Mouse (Mus musculus) mesoderm, embryonic 11.5 days (tissue): ENCODE data around the gene Nav2.

ENCODE experiments used
- DNase-seq: peaks from one replicate; pipeline ENCODE4 v3.0.0-alpha.2; 2012; ENCODE audit warnings: low read depth, low spot score

Nav2 gene

DNA sequence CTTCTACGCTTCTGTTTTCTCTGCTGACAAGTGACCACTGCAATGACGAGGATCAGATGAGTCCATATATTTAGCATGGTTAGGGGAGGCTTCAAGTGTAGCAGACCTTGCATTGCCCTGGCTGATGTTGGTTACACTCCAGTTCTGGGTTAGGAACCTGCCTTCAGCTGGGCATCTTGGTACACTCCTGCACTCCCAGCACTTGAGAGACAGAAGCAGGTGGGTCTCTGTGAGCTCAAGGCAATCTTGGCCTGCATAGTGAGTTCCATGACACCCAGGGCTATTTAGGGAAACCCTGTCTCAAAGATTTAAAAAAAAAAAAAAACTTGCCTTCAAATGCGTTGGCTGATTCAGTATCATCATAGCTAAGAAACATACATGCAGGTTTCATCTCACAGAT lies 450.6 kb downstream of the Nav2 start:
- DNase-seq, result no peak

DNA sequence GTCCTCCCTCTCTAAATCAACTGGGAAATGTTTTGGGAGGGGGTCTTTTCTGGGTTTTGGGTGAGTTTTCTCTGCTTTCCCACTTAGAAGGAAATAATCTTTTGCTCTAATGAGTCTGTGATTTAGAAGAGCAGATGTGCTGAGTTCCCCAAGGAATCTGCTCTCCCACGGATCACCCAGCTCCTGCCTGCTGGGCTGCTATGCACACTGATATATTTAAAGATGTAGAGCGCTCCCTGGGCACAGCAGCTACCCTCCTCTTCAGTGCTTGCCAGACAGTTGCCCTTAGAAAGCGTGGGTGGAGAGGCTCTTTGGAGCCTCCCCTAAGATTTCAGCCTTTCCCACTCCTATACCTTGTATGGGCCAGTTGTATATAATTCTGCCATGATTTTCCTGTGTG lies 452.1 kb downstream of the Nav2 start:
- DNase-seq, result no peak

DNA sequence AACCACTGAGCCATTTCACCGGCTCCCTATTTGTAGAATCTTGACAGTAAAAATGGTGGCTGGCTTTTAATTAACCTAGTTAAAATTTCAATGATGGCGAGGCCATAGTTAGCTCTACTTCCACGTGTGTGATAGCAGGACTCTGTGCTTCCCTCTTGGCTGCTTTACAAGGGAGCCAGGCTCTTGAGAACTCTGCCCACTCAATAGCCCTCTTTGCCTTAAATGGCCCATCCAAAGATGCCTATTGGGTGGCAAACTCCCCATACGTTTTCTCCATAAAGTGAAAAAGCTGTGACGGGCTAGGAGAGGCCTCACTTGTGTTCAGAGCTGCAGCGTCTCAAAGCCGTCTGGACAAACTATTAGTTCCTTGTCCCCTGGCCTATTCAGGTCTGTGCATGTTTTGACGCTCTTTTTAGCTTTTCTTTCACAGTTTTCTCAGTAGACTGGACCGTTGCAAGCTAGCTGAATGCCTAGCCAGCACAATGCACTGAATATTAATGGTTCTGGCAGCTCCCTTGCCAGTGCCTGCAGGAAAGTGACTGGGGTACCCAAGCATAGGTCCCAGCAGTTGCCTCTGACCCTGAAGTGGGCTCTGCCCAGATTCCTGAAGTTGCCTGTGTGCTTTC lies 453.1 kb downstream of the Nav2 start:
- DNase-seq, result no peak

DNA sequence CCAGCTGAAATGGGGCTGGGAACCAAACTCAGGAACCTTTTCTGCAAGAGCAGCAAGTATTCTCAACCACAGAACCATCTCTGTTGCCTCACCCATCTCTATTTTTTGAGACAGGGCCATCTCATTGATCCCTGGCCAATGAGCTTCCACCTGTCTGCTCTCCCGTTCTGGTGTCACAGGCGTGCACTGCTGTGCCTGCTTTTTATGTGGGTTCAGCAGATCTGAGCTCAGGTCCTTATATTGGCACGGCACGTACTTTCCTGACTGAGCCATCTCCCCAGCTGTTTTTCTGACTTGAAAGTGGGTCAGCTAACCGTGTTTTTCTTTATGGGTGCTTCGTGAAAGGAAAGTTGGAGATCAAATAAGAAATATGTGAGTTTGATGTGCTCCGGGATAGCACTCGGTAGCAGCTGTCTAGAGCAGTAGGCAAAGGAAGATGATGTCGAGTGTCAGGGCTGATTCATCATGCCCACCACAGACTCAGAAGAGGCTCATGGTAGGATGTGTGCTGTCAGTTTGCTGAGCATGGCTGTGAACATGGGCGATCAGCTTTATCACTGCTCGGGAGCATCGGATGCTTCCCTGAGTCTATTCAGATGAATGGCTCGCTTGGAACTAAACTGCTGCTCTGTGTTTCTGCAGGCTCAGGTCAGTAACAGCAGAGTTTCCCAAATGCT lies 456.1 kb downstream of the Nav2 start:
- DNase-seq, result no peak

DNA sequence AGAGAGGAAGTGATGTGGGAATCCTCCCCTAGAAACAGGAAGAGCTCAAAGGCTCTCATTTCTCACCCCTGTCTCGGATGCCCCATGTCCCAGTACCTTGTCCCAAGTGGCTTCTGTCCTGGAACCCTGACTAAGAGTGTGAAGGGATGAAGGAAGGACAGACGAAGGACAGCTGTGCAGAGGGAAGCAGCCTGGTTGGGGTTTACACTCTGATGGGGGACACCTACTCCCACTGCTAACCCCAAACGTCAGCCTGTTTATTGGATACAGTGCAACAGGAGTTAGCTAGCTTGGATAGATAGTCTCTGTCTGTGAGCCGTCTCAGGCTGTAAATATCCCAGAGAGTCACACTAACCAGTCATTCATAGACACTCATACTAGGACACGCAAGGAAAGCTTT lies 460.1 kb downstream of the Nav2 start:
- no peak for DNase-seq

DNA sequence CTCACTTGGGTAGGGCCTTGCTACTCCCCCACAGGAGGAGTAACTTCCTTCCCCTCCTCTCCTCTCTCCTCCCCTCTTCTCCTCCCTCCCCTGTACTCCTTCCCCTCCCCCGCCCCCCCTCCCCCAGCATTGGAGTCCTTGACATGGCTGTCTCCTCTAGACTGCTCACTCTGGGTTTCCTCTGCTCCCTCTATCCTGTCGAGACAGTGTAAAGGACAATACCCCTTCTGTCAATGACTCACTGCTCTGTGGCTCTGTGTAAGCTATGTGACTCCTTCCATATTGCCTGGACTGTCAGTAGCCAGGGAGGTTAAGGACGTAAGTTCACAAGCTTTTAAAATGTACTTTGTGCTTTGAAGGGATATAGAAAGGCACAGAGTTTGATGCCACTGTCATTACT lies 460.5 kb downstream of the Nav2 start:
- DNase-seq, result no peak

DNA sequence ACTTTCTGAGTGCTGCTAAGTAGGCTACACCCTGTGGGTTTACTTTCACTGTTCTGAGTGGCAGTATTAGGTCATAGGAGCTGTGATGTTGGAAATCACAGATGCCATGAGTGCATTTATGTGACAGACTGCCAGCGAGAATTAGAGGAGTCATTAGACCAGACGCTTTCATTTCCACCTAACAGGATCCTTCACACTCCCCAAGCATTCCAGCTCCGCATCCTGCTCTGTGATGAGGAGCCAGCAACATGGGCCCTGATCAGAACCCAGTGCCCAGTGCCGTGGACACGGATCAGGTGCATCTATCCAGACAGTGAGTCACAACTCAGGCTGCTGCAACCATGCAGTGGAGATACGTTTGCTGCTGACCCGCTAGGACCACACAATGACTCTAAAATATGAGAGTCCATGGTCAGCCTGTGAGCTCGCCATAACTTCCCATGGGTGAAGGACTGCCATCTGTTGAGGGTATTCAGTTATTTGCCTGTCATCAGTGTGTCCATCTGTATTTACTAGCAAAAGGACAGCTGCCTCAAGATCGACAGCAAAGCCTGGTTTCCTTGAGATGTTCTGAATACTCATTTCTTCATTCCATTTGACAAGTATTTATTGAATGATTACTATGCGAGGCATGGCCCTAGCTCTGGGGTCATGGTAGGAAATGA lies 461.4 kb downstream of the Nav2 start:
- DNase-seq, result no peak

DNA sequence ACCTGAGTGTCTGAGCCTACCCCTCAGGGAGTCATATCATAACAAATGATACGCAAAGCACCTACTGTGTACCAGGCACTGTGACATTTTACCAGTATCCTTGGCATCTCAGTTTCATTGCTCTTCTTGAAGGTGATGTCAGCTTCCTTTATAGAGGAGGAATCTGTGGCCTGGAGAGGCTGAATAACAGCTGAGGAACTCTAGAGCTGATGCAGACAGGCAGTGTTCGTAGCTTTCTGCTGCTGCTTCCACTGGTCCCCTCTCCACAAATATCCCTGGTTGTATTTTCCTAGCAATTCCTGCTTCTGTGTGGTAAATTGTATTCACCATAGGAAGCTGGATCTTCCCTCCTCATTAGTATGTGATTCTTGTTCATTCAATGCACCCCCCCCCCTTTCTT lies 462.8 kb downstream of the Nav2 start:
- no peak for DNase-seq

DNA sequence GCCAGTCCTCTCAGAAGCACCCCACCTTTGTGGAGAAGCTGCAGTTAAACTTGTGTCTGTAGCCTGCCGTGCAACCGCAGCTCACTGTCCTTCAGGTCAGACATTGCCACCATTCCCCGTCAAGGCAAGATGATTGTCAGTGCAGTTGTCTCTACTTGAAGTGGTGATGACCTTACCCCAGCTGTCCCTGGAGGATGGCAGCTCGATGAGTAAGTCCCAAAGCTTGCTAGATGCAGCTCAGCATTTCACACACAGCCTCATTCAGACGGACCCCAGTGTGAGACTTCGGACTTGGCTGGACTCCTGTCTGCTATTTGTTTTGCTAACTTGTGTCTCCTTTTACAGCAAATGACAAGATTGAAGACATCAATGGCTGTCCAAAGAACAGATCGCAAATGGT lies 463.5 kb downstream of the Nav2 start:
- DNase-seq, result no peak

DNA sequence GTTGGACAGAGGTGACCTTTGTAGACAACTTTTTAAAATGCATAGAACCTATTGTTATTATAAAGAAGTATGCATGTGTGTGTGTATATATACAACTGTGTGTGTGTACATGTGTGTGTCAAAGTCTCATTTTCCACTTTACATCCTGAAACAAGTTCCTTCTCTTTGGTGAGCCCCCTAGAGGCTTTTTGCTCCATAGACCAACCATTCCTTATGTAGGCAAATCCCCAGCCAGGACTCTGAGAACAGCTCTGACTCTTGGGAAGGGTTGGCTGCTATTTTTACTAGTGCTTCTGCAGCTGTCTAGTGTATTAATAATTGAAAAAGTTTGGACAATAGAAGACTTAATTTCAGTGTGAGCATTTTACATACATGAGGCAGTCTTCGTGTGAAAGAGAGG lies 464.7 kb downstream of the Nav2 start:
- DNase-seq, result no peak

DNA sequence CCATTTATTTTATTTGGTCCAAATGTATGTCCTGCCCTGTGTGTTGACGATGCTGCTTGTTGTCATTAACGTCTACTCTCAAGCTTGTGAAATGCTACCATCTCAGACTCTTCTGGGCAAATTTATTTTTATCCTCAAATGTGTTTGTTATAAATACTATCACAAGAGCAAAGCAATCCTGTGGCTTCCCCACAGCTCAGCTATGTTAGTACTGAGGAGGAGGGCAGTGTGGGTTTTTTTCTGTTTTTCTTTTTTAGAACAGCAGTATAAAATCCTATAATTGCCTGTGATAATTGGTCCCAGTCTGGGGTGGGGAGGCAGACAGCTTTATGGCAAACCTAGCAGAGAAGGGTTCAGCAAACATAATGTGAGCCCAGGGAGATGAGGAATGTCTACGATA lies 465.1 kb downstream of the Nav2 start:
- no peak for DNase-seq

DNA sequence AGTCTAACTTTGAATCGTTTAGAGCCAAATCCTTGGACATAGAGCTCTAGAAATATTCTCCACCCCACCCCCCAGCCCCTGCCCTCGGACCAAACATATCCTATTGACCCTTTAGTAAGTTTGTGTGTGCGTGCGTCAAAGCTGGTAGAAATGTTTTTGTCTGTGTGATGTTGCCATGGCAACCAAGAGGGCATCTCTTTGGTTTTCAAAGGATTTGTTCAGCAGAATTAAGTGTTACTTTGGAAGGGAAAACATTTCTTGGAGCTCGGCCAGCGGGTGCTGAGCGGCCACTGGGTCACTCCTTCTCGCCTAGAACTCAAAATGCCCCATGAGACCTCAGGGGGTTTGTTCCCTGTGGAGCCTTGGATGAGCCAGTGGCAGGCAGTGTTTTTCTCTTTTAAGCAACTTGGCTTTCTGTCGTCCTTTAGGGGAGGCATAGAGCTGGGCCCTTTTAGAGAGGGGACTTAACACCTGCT lies 467.0 kb downstream of the Nav2 start:
- DNase-seq, result peak; percentile 78

DNA sequence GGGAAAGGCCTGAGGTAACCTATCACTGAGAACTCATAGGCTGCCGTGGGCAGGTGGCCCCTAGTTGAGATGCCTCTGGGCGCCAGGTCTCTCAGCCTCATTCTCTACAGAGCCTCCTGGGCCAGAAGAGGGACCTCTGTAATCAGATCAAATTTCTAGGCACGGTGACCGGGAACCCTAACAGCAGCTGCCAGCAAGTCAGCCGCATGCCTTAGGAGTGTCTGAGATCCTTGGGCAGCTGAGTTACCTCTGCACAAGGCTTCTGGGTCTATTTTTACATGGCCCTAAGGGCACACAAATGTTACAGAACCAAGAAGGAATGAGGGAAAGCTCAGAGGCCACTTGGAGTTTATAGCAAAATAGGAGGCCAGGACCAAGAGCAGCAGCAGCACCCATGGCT lies 470.1 kb downstream of the Nav2 start:
- DNase-seq, result no peak

DNA sequence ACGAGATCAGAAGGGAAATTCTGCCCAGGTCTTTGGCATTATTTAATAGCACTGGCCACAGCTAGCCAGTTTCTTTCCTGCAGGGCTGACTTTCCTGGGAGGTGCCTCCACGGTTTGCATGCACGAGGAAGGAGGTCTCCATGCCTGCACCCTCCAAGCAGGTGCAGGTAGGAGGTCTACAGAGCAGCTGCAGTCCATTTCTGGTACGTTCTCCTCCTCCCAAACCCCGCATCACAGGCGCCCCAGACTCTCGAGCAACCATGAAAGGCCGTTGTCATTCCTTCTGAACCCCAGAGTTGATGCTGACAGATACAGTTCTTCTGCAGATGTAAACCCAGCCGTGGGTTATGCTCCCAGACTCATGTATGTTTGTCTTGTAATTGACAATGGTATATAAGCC lies 472.4 kb downstream of the Nav2 start:
- no peak for DNase-seq

DNA sequence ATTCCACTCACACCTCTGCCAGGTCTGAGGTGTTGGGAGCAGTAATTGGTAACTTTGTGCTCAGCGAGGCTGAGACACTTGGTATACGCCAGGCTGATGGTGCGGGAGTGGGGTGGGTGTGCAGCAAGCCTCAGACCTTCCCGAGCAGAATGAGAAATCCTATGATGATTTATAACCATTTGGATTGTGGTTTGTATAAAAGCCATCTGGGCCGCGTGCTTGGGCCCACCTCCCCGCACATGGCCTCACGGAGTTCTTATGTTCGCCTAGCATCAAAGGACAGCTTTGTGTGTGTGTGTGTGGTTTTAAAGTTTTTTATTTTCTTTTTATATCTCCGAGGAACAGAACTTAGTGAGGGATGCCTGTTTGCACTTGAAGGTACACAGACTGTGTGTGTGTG lies 474.4 kb downstream of the Nav2 start:
- peak; percentile 43 for DNase-seq

DNA sequence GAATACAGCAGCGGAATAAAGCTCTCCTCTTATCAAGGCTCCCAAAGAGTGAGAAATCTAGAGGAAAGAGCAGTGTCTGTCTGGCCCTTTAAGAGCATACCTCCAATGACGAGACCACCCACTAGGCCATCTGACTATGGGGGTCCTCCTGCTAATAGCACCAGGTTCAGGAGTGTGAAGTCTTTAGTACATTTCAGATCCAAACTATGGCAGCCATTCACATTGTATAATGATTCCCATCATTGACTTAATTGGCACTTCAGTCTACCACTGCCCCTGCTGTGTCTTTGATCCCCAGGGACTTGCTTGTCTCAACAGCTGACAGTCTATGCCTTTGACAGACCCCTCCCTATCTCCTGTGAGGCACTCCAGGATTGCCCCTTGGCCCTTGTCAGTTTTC lies 479.6 kb downstream of the Nav2 start:
- no peak for DNase-seq

DNA sequence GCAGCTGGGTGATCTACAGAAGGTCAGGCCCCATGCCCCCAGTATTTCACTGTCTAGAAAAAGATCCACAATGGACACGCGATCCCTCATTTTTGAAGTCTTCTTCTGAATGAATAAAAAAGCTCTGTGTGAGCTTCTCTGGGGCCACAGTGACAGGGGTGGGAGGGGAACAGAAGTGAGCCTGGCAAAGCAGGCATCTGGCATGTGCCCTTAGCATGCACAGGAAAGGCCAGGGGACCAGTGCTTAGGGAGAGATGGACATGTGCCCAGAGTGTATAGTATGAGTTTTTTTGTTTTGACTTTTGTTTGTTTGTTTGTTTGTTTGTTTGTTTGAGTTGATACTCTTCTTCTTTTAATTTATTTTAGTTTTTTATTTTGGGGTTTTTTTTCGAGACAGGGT lies 481.8 kb downstream of the Nav2 start:
- no peak for DNase-seq

DNA sequence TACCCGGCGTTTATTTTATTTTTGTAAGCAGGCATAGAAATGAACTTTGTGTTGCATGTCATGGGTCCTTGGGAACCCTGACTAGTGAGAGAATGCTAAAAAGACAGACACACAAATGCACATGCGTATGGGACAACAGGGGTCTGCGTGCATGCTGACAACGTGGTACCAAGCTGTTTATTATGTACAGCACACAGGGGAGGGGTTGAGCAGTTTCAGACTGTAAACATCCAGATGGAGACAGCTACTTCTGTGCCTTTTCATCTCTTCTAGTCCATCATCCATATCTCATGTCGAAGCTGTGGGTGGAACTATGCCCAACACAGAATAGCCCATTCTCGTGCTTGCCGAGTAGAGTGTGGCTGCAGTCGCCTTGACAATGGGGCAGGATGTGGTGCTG lies 482.3 kb downstream of the Nav2 start:
- DNase-seq, result no peak

DNA sequence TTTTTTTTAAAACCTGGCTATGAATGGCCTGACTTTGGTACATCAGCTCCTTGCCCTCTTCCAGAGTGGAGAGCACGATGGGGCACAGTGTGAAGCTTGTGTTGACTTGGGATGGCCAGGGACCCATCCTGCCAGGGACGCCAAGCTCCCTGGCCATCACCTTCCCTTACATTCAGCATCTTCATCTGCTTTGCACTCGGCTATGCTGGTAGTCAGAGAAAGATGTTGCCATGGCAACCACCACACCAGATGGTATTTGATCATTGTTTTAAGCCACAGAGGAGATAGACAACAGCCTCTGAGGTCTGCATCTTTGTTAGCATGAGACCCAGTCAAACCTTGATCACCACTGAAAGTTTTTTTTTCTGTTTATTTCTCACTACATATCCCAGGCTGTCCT lies 483.7 kb downstream of the Nav2 start:
- DNase-seq, result peak; percentile 48

DNA sequence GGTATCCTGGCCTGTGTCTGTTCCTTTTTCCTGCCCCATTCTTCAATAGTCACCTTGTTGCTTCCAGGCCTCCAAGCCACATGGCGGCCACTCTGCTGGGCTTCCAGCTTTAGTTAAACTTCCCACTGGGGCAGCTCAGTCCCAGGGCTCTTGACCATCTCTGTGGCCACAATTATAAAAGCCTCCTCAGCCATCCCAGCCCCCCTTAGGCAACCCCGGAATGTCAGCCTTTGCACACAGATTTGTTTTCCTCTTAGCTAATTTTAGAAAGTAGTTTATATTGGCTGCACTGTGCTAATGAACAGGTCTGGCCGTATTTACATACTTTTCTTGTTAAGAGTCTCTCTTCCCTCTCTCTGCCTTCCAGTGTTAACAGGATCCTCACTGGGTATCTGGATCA lies 484.3 kb downstream of the Nav2 start:
- no peak for DNase-seq

DNA sequence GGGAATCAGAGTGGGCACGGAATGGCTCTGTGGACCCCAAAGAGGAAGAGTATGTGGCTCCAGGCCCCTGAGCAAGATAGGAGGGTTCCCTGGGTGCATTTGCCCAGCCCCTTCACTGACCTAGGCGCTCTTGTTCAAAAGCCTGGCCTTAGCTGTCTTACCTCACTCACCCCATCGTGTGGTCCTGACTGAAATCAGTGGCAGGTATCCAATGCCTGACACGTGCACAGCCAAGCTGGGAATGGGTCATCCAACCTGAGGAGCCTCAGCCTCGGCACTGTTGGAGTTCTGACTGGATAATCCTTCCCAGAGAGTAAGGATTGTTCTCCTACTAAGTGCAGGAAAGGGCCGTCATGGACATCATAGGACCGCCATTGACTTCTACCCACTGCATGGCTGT lies 485.3 kb downstream of the Nav2 start:
- DNase-seq, result no peak

DNA sequence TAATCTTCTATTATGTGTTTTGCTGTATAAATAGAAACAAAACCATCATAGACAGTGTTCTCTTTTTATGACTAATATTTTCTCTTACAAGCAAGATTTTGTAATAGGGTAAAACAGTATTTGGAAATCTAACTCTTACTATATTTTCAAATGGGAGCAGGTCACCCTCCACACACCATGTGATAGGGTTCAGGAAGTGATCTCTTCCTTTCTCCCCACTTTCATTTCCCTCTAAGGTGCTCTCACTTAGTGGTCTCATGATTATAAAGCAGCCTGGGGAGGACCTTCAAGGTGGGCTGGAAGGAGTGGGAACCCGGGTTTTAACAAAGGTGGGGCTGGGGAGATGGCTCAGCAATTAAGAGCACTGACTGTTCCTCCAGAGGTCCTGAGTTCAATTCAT lies 487.7 kb downstream of the Nav2 start:
- no peak for DNase-seq

DNA sequence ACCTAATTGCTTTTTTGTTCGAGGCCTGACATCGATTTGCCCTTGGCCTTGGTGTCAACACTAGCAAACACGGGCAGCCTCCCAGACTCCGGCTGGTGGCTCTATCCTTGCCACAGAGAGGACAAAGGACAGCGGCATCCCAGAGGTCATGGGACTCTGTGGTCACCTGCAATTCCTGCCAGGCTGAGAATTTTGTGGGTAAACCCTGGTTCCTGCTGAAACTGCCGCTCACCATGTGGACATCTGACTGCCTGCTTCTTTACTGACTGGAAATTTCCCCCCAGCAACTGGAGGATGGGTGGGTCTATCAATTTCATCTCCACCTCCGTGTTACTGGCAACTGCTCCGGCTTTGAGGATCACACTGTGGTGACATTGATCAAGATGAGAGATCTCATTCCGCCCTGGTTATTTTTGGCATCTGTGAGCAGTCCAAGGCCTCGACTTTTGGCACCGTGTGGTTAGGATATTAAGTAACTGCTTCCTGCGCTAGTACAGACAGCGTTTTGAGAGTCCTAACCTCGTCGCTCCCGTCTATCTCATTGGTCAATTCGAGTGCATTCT lies 489.0 kb downstream of the Nav2 start:
- DNase-seq, result no peak
